Mouse (Mus musculus) activated CD4-positive, CD25-positive, alpha-beta regulatory T cell, adult 9 weeks (primary cell): ENCODE results near the gene Nradd. TPM values are rescaled to one million over a fixed set of nuclear protein-coding genes. Genes with fewer than 3 reads are reported as not detected.

Experiments used
- polyA plus RNA-seq: library from polyadenylated mRNA; unstranded; fragments of 100-300 nt; shearing (Covaris generic); gene quantifications from one replicate; pipeline ENCODE4 v1.2.1, GENCODE M21; 2017

Nradd gene
- polyA plus RNA-seq = 2.3 TPM

DNA sequence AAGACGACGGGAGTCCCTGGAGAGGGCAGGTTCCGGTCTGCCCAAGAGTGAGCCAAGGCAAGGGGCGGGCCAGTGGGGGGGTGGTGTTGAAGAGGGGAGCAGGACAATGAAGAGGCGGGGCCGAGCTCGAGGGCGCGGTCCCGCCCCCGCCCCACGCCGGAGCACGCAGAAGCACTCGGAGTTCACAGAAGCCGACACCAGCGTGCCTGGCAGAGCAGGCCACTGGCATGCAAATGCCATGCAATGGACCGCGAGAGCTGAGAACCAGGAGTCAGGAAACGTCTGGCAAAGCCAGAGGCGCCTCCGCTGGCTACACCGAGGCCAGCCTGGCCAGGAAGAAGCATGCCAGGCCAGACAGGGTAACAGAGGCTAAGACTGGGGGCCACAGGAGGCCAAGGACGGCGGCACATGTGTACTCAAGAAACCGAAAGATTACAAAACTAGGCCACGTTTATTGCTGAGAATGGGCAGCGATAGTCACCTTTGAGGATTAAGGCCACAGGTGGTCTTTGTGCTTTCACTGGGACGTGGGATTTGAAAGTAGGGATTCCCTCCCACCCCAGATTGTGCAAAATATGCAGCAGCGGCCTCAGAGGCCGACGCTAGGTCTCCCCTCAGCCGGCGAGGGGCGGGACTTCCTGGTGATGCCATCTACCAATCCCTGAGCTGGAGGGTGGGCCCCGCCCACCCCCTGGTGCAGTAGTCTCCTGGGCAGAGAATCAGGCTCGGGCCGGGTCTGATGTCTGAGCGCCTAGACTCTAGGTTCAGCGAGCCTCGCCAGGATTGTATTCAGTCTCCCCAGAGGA lies at the start of gene Nradd:
Gene Nradd (minus strand): TSS at position 92 of the 806 bp plus-strand sequence.

DNA sequence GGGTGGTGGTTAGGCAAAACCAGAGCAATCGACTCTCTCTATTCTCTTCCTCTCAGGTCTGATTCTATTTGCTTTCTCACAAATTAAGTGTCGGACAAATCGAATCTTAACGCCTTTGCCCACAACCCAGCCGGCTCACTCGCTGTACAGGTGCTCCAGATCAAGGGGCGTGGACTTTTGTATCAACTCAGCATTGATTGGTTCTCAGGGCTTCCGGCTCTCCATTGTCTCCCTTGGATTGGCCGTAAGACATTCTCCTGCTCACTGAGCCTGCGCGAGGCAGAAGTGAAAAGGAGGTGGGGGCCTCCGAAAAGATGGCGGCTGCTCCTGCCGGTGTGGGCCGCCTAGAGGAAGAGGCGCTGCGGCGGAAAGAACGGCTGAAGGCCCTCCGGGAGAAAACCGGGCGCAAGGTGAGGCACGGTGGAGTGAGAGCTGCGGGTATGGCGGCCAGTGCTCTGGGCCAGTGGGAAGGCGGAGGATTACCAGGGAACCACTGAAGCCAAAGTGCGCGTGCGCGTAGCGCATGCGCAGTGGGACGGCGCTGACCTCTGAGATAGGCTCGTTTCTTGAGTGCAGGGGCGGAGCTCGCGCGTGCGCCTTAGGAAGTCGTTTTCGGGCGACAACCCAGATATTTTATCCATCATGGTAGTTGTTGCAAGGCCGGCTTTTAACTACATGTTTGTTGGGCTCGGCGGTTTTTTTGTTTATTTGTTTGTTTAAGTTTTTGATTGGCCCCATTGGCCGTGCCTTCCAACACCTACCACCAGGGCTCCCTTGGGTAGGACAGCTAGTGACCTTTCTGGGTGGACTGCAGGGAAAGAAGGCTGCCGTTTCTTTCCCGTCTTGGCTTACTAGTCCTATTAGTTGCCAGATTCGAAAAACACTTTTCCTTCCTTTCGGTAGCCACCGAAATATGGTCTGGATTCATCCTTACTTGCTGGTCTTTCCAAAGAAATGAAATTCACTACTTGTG lies 32.3 kb upstream of the Nradd start, which contains the start of gene Ccdc12:
Gene Ccdc12 (plus strand): TSS at position 255 of the 973 bp plus-strand sequence.

DNA sequence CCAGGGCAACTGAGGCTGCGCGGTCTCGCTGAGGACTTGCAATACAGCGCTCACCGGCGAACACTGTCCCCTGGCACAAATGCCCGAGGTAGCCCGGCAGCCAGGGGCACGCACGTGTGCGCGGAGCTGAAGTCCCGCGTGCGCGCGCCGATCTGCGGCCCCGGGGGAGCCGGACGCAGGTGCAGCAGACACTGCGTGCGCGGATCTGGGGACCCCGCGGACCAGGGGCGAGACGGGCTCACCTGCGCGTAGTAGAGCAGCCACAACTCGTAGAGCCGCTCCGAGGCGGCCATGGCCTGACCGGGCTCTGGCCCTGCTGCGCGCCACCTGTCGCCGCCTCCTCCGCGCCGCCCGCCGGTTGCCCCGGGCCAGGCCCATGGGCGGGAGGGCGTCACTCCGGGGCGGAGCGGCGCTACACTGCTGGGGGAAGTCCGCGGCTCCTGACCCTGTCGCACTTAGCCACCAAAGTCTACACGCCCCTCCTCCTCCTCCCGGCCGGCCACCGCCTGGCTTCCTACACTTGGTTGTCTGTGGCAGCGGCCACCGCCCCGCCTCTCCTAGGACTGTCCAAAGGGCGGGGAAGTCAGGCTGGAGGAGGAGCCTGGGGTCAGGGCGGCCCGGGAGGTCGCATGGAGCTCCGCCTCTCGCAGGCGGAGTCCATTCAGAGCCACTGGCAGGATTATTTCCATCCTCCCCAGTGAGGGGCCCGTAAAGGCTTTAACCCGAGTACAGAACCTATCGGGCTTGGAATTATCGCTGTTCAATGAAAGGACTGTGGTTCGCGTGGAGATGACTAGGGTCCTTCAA lies 29.6 kb upstream of the Nradd start, which contains the start of gene Nbeal2:
Gene Nbeal2 (minus strand): TSS at position 507 of the 807 bp plus-strand sequence.

Other genes with a start within 250 kb of the Nradd start
- gene Ptpn23, start 216.2 kb downstream of the Nradd start, polyA plus RNA-seq = 5.0 TPM
- not detected for gene Ngp, start 204.7 kb downstream of the Nradd start, polyA plus RNA-seq
- 9.8 TPM for gene Klhl18, start 147.8 kb downstream of the Nradd start, polyA plus RNA-seq
- 0.94 TPM for gene Kif9, start 147.5 kb downstream of the Nradd start, polyA plus RNA-seq
- gene Setd2, start 91.9 kb downstream of the Nradd start, polyA plus RNA-seq = 31.2 TPM
- 61.2 TPM for gene Nbeal2, start 29.7 kb upstream of the Nradd start, polyA plus RNA-seq
- gene Ccdc12, start 32.1 kb upstream of the Nradd start, polyA plus RNA-seq = 297 TPM
- gene Myl3, start 117.4 kb upstream of the Nradd start, polyA plus RNA-seq = not detected
- not detected for gene Pth1r, start 122.7 kb upstream of the Nradd start, polyA plus RNA-seq
- not detected for gene Prss42, start 173.7 kb upstream of the Nradd start, polyA plus RNA-seq
- gene Prss44, start 189.5 kb upstream of the Nradd start, polyA plus RNA-seq = not detected
- gene Prss43, start 202.2 kb upstream of the Nradd start, polyA plus RNA-seq = not detected
- not detected for gene Prss45, start 210.1 kb upstream of the Nradd start, polyA plus RNA-seq
- gene Prss46, start 220.1 kb upstream of the Nradd start, polyA plus RNA-seq = not detected
- gene Prss50, start 233.5 kb upstream of the Nradd start, polyA plus RNA-seq = 0.32 TPM